18 mouse cellular contexts compared by ENCODE assay signal in genomic region chr5:57943176-57943575, GRCm38 (mm10).
"Had no signal": no experiment of that assay in that cellular context is flagged by ENCODE, and none has a peak within 500 bp of the region (broad histone marks: within the 10 kb centered on the region; RNA-seq: fewer than 3 reads in every experiment).

No protein-coding gene starts in this region.

- H3K4me2 ChIP-seq: intestine, embryonic 15.5 days; kidney, embryonic 15.5 days; limb, embryonic 12.5 days; midbrain, embryonic 11.5 days; midbrain, embryonic 15.5 days; neural tube, embryonic 13.5 days had no signal

- DNase-seq: kidney, adult 18-20 months; kidney, postnatal 25 days; lung, adult 18-20 months; lung, postnatal 10 days; lung, postnatal 4 days; retina, postnatal 1 day; right cerebral cortex, postnatal 4 days; spleen, adult 18-20 months; thymus, adult 18-20 months; thymus, postnatal 14 days had no signal

- H3K27me3 ChIP-seq: intestine, embryonic 15.5 days; kidney, embryonic 15.5 days; limb, embryonic 12.5 days; midbrain, embryonic 15.5 days; neural tube, embryonic 13.5 days had no signal

- H3K4me3 ChIP-seq: intestine, embryonic 15.5 days; kidney, embryonic 15.5 days; left cerebral cortex, adult 2 months; limb, embryonic 12.5 days; midbrain, embryonic 15.5 days; neural tube, embryonic 13.5 days had no signal

- H3K9me3 ChIP-seq: intestine, embryonic 15.5 days; kidney, embryonic 15.5 days; limb, embryonic 12.5 days; midbrain, embryonic 15.5 days; neural tube, embryonic 13.5 days had no signal

- H3K27ac ChIP-seq: intestine, embryonic 15.5 days; kidney, embryonic 15.5 days; left cerebral cortex, adult 2 months; limb, embryonic 12.5 days; liver, embryonic 14.5 days; midbrain, embryonic 15.5 days; neural tube, embryonic 13.5 days had no signal

- ATAC-seq: intestine, embryonic 15.5 days; midbrain, embryonic 15.5 days had no signal

- H3K4me1 ChIP-seq: intestine, embryonic 15.5 days; kidney, embryonic 15.5 days; limb, embryonic 12.5 days; midbrain, embryonic 15.5 days had no signal

- H3K9ac ChIP-seq: intestine, embryonic 15.5 days; kidney, embryonic 15.5 days; limb, embryonic 12.5 days; liver, embryonic 14.5 days; midbrain, embryonic 15.5 days; neural tube, embryonic 13.5 days had no signal

- H3K36me3 ChIP-seq: intestine, embryonic 15.5 days; kidney, embryonic 15.5 days; limb, embryonic 12.5 days; midbrain, embryonic 15.5 days; neural tube, embryonic 13.5 days had no signal
